Mouse (Mus musculus) liver, embryonic 14.5 days (tissue): Measurements from ENCODE around the gene Ifna12.

Experiments
- CTCF ChIP-seq: IDR thresholded peaks from 2 replicates; pipeline ENCODE4 v1.5.1; 2016; ENCODE audit warnings: antibody characterized with exemption, low read depth, control low read depth
- EP300 ChIP-seq: IDR thresholded peaks from 2 replicates; pipeline ENCODE4 v1.6.1; 2016; ENCODE audit warnings: antibody characterized with exemption, low read depth

- peak; percentile 76 for TF ChIP-seq CTCF
- no peak for TF ChIP-seq EP300
Measured at GRCm38 (mm10) chr4:88641077-88641831, 38.1 kb upstream of the Ifna12 start.
